Comparison of ENCODE assay signal across 8 mouse cellular contexts in genomic region chr5:125408842-125409241, GRCm38 (mm10). TPM values are rescaled to one million over a fixed set of nuclear protein-coding genes. Genes with fewer than 3 reads are reported as not detected.
DNase-seq lines count a peak whose midpoint lies in the region; ATAC-seq lines count a peak whose summit lies in the region.

No protein-coding gene starts in this region.

- no peak for ATAC-seq in monocyte, adult 5-6 weeks (replicated peaks; ENCODE audit: insufficient number of reproducible peaks, low FRiP score, low TSS enrichment, poor library complexity, severe bottlenecking)
- peak; percentile 58 for ATAC-seq in midbrain, embryonic 11.5 days (ENCODE audit: low FRiP score)

- H3K9ac ChIP-seq in midbrain, embryonic 11.5 days (ENCODE audit: low read length), result no peak overlapping the region

- peaks cover 14% of the 10 kb centered on the region for H3K36me3 ChIP-seq in limb, embryonic 10.5 days
- no peaks in the 10 kb centered on the region; the same call in 1 of the 2 replicates for H3K36me3 ChIP-seq in midbrain, embryonic 11.5 days (ENCODE audit: control insufficient read depth, insufficient read depth, low read length)

- no peaks in the 10 kb centered on the region for H3K27me3 ChIP-seq in limb, embryonic 10.5 days (ENCODE audit: low read depth, poor library complexity, severe bottlenecking)
- H3K27me3 ChIP-seq in midbrain, embryonic 11.5 days (ENCODE audit: control insufficient read depth, insufficient read depth, low read length), result no peaks in the 10 kb centered on the region

- no peaks in the 10 kb centered on the region for H3K9me3 ChIP-seq in limb, embryonic 10.5 days (replicated peaks)
- H3K9me3 ChIP-seq in midbrain, embryonic 11.5 days (ENCODE audit: control insufficient read depth, low read length), result no peaks in the 10 kb centered on the region

- H3K4me2 ChIP-seq in midbrain, embryonic 11.5 days, result peak overlapping the region; percentile 45

- peaks cover 33% of the 10 kb centered on the region for H3K4me1 ChIP-seq in limb, embryonic 10.5 days
- H3K4me1 ChIP-seq in midbrain, embryonic 11.5 days (ENCODE audit: control insufficient read depth, insufficient read depth, low read length), result peaks cover 13% of the 10 kb centered on the region

- WGBS in limb, embryonic 10.5 days, result under 1% methylated on average over 13 of the region's 13 CpGs
- WGBS in midbrain, embryonic 11.5 days, result under 1% methylated on average over 13 of the region's 13 CpGs

- peak overlapping the region; percentile 46 for H3K4me3 ChIP-seq in limb, embryonic 10.5 days
- H3K4me3 ChIP-seq in midbrain, embryonic 11.5 days (ENCODE audit: low read depth, low read length), result peak overlapping the region; percentile 29

- peak; percentile 62 to 79 for DNase-seq in monocyte, adult 2 months (ENCODE audit: low read depth in 1 of 2, low spot score in 2 of 2)
- peak; percentile 92 for DNase-seq in embryo, embryonic 9.5 days (ENCODE audit: extremely low spot score)
- DNase-seq in heart, adult 11 months, result peak; percentile 95
- DNase-seq in kidney, adult 11 months, result peak; percentile 80
- peak; percentile 88 for DNase-seq in limb, embryonic 10.5 days (ENCODE audit: low spot score)
- peak; percentile 99 for DNase-seq in midbrain, embryonic 11.5 days (ENCODE audit: low spot score, missing footprints)
- DNase-seq in spleen, adult 12 weeks (ENCODE audit: low spot score), result peak; percentile 77

- no peak overlapping the region for H3K27ac ChIP-seq in limb, embryonic 10.5 days
- H3K27ac ChIP-seq in midbrain, embryonic 11.5 days (ENCODE audit: low read depth, low read length), result no peak overlapping the region; the same call in 1 of the 2 replicates

RNA-seq across cellular contexts. Expression of gene Ubc, which starts 18.8 kb away (rescaled TPM):
- 791 to 1,058 TPM (median 1,006 TPM) in 3 replicates for total RNA-seq in monocyte, adult 5-6 weeks (2017)
- 856 and 992 TPM in 2 replicates for polyA plus RNA-seq in limb, embryonic 10.5 days (2016; fragmentation: Nextera tagmentation; extraction: Ambion mirVana)
- polyA plus RNA-seq in midbrain, embryonic 11.5 days (2014; fragmentation: Nextera tagmentation; extraction: Ambion mirVana), result 1,030 and 1,101 TPM in 2 replicates

RNA-seq across cellular contexts. Expression of gene Gm10382, which starts 19.7 kb away (rescaled TPM):
- 2.9 TPM in 1 of 3 replicates, not detected in the others for total RNA-seq in monocyte, adult 5-6 weeks (2017)
- 0.44 and 0.54 TPM in 2 replicates for polyA plus RNA-seq in limb, embryonic 10.5 days (2016; fragmentation: Nextera tagmentation; extraction: Ambion mirVana)
- polyA plus RNA-seq in midbrain, embryonic 11.5 days (2014; fragmentation: Nextera tagmentation; extraction: Ambion mirVana), result 0.12 and 0.29 TPM in 2 replicates

RNA-seq across cellular contexts. Expression of gene Dhx37, which starts 25.1 kb away (rescaled TPM):
- 4.7 to 22.7 TPM (median 19.3 TPM) in 3 replicates for total RNA-seq in monocyte, adult 5-6 weeks (2017)
- 23.5 and 25.5 TPM in 2 replicates for polyA plus RNA-seq in limb, embryonic 10.5 days (2016; fragmentation: Nextera tagmentation; extraction: Ambion mirVana)
- 9.2 and 9.9 TPM in 2 replicates for polyA plus RNA-seq in midbrain, embryonic 11.5 days (2014; fragmentation: Nextera tagmentation; extraction: Ambion mirVana)

RNA-seq across cellular contexts. Expression of gene Bri3bp, which starts 32.5 kb away (rescaled TPM):
- total RNA-seq in monocyte, adult 5-6 weeks (2017), result 19.1 to 27.0 TPM (median 23.6 TPM) in 3 replicates
- polyA plus RNA-seq in limb, embryonic 10.5 days (2016; fragmentation: Nextera tagmentation; extraction: Ambion mirVana), result 52.1 and 59.0 TPM in 2 replicates
- polyA plus RNA-seq in midbrain, embryonic 11.5 days (2014; fragmentation: Nextera tagmentation; extraction: Ambion mirVana), result 28.4 and 29.4 TPM in 2 replicates
